Mouse (Mus musculus): ENCODE data around the gene Itgb6. TPM values are rescaled to one million over a fixed set of nuclear protein-coding genes. Genes with fewer than 3 reads are reported as not detected.
A peak's percentile ranks its signal among the peaks of the same experiment; 100 is the strongest.

Gene Itgb6
- polyA plus RNA-seq, 1 experiment from 2014 or later = 0.23 TPM

DNA sequence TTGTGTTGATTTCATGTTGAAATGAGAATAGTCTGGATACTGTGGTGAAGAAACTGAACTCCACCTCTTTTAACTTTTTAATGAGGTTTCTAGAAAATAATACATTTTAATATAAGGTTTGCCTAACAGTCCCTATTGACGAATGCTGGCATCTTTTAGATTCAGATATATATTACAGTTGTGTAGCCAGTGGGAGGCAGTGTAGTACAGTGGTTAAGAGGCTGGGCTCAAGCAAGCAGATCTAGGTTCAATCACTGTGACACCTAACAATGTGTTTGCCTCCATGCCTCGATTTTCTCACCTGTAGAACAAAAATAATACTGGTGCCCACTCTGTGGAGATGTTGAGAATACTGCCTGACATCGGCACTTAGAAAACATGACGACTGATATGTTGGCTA is 114.5 kb downstream of the Itgb6 start:
- ATAC-seq (ENCODE audit: low FRiP score, low read depth) = no peak
- Histone ChIP-seq H3K9me3 (no peaks in the 10 kb centered on the region), H3K4me3 (no peak overlapping the region), H3K27me3 (replicated peaks) (no peaks in the 10 kb centered on the region), H3K9ac (no peak overlapping the region), H3K4me2 (replicated peaks) (no peak overlapping the region), H3K36me3 (no peaks in the 10 kb centered on the region), H3K27ac (no peak overlapping the region), H3K4me1 (no peaks in the 10 kb centered on the region; the same call in 1 of the 2 replicates)
- 79% methylated on average over 4 of the region's 4 CpGs for WGBS

GRCm38 (mm10) chr2:60601326-60601725 is 121.1 kb downstream of the Itgb6 start:
- no peak for ATAC-seq (ENCODE audit: low FRiP score, low read depth)
- H3K36me3 ChIP-seq = no peaks in the 10 kb centered on the region
- H3K4me2 ChIP-seq (replicated peaks) = no peak overlapping the region
- H3K4me1 ChIP-seq = no peaks in the 10 kb centered on the region
- no peak overlapping the region for H3K4me3 ChIP-seq
- H3K9ac ChIP-seq = no peak overlapping the region
- H3K27me3 ChIP-seq (replicated peaks) = no peaks in the 10 kb centered on the region
- WGBS = 87% methylated on average over 2 of the region's 2 CpGs
- no peak overlapping the region for H3K27ac ChIP-seq
- no peaks in the 10 kb centered on the region for H3K9me3 ChIP-seq

DNA sequence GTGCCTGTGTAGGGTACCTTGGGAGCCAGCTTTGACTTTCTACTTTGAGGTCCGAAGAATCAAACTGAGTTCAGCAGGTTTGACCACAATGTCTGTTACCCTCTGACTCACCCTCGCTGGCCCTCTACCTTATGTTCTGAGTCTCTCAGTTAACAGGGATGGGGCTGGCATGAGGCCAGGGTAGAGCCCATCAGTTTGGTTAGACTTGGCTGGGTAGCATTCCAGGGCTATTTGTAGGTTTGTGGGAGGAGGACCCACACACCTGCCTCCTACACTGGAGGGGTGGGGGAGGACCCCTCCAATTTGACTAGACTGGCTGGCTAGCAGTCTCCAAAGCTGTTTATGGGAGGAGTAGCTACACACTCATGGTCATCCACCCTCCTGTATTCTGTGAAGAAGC is 121.6 kb downstream of the Itgb6 start:
- no peak overlapping the region for H3K4me3 ChIP-seq
- WGBS = 94% methylated on average over 2 of the region's 2 CpGs
- ATAC-seq (ENCODE audit: low FRiP score, low read depth) = no peak

DNA sequence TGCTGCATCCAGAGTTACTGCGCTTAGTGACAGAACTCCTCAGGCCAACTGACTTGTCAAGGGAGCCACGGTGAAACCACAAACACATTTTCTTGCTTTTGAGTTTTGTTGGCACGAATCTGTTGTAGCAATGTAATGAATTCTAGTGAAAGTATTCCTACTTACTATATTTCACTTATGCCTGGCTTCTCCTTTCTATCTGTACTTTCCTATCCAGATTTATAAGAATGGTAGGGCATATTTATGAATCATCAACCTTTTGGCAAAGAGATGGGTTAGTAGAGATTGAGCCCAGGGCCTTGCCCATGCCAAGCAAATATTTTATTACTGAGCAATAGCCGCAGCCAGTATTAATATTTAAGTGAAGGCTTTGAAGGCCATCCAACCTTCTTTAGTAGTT is 139.0 kb downstream of the Itgb6 start:
- Histone ChIP-seq H3K27ac (no peak overlapping the region), H3K9me3 (no peaks in the 10 kb centered on the region), H3K4me3 (no peak overlapping the region), H3K36me3 (no peaks in the 10 kb centered on the region), H3K9ac (no peak overlapping the region), H3K27me3 (replicated peaks) (no peaks in the 10 kb centered on the region), H3K4me2 (replicated peaks) (no peak overlapping the region), H3K4me1 (no peaks in the 10 kb centered on the region)
- ATAC-seq (ENCODE audit: low FRiP score, low read depth) = no peak
- 94% methylated on average over 4 of the region's 4 CpGs for WGBS

More for the DNA sequence above, 121.6 kb downstream of the Itgb6 start:
- no peak overlapping the region for H3K9ac ChIP-seq
- no peaks in the 10 kb centered on the region for H3K27me3 ChIP-seq (replicated peaks)
- no peaks in the 10 kb centered on the region for H3K36me3 ChIP-seq
- no peak overlapping the region for H3K4me2 ChIP-seq (replicated peaks)
- no peaks in the 10 kb centered on the region for H3K9me3 ChIP-seq
- no peaks in the 10 kb centered on the region for H3K4me1 ChIP-seq
- H3K27ac ChIP-seq = no peak overlapping the region

DNA sequence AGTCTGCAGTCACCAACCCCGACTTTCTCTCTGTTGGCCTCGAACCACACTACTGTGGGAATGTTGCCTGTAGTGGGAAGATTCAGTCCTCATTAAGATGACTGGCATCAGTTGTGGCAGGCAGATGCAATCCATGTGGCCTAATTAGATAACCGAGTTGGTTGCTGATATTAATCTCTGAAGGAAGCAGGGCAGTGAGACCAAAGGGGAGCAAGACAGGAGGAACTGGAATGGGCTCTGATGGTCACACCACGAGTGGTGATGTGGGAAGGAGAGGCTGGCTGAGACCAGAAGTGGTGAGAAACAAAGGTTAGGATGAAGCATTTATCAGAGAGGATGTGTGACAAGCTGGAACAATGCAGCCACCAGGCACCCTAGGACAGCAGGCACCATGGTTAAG is 167.9 kb downstream of the Itgb6 start:
- Histone ChIP-seq H3K36me3 (no peaks in the 10 kb centered on the region), H3K27me3 (replicated peaks) (no peaks in the 10 kb centered on the region), H3K4me1 (peaks cover 8% of the 10 kb centered on the region), H3K27ac (no peak overlapping the region), H3K4me3 (no peak overlapping the region), H3K9ac (no peak overlapping the region), H3K4me2 (replicated peaks) (no peak overlapping the region), H3K9me3 (no peaks in the 10 kb centered on the region)
- WGBS = 80% methylated on average over 4 of the region's 4 CpGs
- ATAC-seq (ENCODE audit: low FRiP score, low read depth) = no peak

- H3K9me3 ChIP-seq = no peaks in the 10 kb centered on the region
- no peaks in the 10 kb centered on the region for H3K27me3 ChIP-seq (replicated peaks)
- H3K27ac ChIP-seq = no peak within 1 kb of the TSS
- peak within 1 kb of the TSS; percentile 74 for H3K4me2 ChIP-seq (replicated peaks)
- peak within 1 kb of the TSS; percentile 5; the same call in 1 of the 2 replicates for H3K9ac ChIP-seq
- WGBS = 4% methylated on average over 33 of the region's 33 CpGs
- H3K4me3 ChIP-seq = peak within 1 kb of the TSS; percentile 28
- peaks cover 8% of the 10 kb centered on the region for H3K4me1 ChIP-seq
- H3K36me3 ChIP-seq = no peaks in the 10 kb centered on the region
- peak; percentile 57 for ATAC-seq (ENCODE audit: low FRiP score, low read depth)
These were observed 169.4 kb downstream of the Itgb6 start, which contains the start of gene Pla2r1 for GRCm38 (mm10) chr2:60552902-60553682. Gene Pla2r1, minus strand, starts transcription at chr2:60553308.

DNA sequence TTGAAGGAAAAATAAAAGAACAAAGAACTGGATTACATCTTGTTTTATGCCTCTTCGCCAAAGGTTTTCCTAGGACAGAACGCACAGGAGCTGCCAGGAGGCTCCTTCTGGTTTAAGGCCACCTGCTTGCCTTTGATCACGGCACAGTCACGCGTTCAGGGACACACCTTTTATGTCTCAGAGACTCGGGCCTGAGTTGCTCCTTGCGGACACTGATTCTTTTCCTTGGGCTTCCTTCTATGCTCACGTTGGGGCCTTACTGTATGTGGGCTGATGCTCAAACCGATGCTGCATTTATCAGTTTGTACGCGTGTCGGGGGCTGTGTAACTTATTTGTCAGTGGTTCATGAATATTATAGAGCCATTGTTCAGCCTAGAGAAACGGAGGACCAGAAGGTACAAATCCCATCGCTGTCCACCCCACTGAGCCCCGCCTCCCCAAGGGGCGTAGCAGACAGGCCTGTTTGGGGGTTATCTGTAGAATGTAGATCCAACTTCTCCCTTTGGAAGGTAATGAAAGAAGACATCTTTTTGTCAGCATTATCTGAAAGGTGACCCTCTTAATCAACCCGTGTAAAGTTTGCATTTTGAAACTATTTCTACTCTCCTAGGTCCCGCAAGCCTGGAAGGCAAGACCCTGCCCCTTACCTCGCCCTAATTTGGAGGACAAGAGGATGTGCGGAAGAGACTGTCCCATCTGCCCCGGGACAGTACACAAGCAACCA is 170.1 kb downstream of the Itgb6 start:
- Histone ChIP-seq H3K4me2 (replicated peaks) (peak overlapping the region; percentile 74), H3K9ac (peak overlapping the region; percentile 5; the same call in 1 of the 2 replicates), H3K27me3 (replicated peaks) (no peaks in the 10 kb centered on the region), H3K36me3 (no peaks in the 10 kb centered on the region), H3K27ac (no peak overlapping the region), H3K9me3 (no peaks in the 10 kb centered on the region), H3K4me1 (peaks cover 8% of the 10 kb centered on the region), H3K4me3 (peak overlapping the region; percentile 28)
- WGBS = 22% methylated on average over 21 of the region's 21 CpGs
- ATAC-seq (ENCODE audit: low FRiP score, low read depth) = peak; percentile 41

DNA sequence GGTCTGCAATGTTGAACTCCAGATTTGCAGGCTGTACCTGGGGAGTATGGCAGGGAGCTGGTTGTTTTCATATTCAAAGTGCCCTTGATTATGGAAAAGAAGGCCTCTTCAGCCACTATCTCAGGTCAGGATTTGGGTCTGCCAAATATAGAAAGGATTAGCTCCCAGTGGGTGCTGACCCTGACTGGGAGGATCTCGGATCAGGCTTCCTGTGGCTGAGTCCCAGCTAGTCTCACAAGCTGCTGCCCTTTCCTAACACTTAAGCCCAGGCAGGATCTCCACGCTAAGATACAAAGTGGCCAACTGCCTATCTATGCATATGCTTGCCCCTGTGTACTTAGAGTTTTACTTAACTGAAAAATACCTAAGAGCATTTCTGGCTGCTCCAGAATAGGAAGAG is 170.8 kb downstream of the Itgb6 start:
- ATAC-seq (ENCODE audit: low FRiP score, low read depth) = no peak
- no peak overlapping the region for H3K27ac ChIP-seq
- 45% methylated on average over 2 of the region's 2 CpGs for WGBS
- no peaks in the 10 kb centered on the region for H3K36me3 ChIP-seq
- H3K4me1 ChIP-seq = peaks cover 8% of the 10 kb centered on the region
- H3K4me3 ChIP-seq = no peak overlapping the region
- H3K9me3 ChIP-seq = no peaks in the 10 kb centered on the region
- no peak overlapping the region for H3K4me2 ChIP-seq (replicated peaks)
- H3K27me3 ChIP-seq (replicated peaks) = no peaks in the 10 kb centered on the region
- H3K9ac ChIP-seq = no peak overlapping the region

- Histone ChIP-seq H3K27ac (no peak overlapping the region), H3K9ac (no peak overlapping the region), H3K9me3 (no peaks in the 10 kb centered on the region), H3K27me3 (replicated peaks) (no peaks in the 10 kb centered on the region), H3K4me3 (no peak overlapping the region), H3K4me1 (peaks cover 8% of the 10 kb centered on the region), H3K4me2 (replicated peaks) (no peak overlapping the region), H3K36me3 (no peaks in the 10 kb centered on the region)
- WGBS = 92% methylated on average over 8 of the region's 8 CpGs
- no peak for ATAC-seq (ENCODE audit: low FRiP score, low read depth)
These were observed 171.9 kb downstream of the Itgb6 start for GRCm38 (mm10) chr2:60550521-60550920.

DNA sequence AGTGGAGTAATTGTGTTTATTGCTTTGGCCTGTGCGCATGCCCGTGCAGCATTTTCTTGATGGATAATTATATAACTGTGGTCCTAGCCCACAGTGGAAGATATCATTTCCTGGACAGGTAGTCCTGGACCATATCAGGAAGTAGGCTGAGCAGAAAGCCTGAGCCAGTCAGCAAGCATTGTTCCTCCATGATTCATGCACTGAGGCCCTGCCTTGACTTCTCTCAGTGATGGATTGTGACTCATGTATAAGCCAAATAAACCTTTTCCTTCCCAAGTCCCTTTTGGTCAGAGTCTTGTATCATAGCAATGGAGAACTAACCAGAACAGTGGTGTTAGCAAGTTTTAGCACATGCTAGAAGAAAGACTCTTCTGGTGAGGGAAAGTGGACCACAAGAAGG is 172.6 kb downstream of the Itgb6 start:
- H3K9ac ChIP-seq = no peak overlapping the region
- no peaks in the 10 kb centered on the region for H3K9me3 ChIP-seq
- no peak for ATAC-seq (ENCODE audit: low FRiP score, low read depth)
- H3K4me3 ChIP-seq = no peak overlapping the region
- H3K27ac ChIP-seq = no peak overlapping the region
- H3K27me3 ChIP-seq (replicated peaks) = no peaks in the 10 kb centered on the region
- peaks cover 8% of the 10 kb centered on the region for H3K4me1 ChIP-seq
- no peaks in the 10 kb centered on the region for H3K36me3 ChIP-seq
- 95% methylated on average over 2 of the region's 2 CpGs for WGBS
- no peak overlapping the region for H3K4me2 ChIP-seq (replicated peaks)

All from neural tube, embryonic 12.5 days (tissue).